Mouse (Mus musculus) CH12.LX (cell line): Measurements from ENCODE around the gene Htatip2. TPM values are rescaled to one million over a fixed set of nuclear protein-coding genes. Genes with fewer than 3 reads are reported as not detected.

Experiments
- DNase-seq: peaks from one replicate; pipeline ENCODE4 v3.0.0-alpha.2; 2013; ENCODE audit errors: extremely low read depth
- H3K27ac ChIP-seq: 2 replicates; pipeline ENCODE4 v1.5.1; 2012; ENCODE audit warnings: low read depth, mild to moderate bottlenecking, control low read depth, moderate library complexity; ENCODE audit not compliant: insufficient read depth
- H3K27me3 ChIP-seq: replicated peaks from 2 replicates; pipeline ENCODE3; 2012; ENCODE audit warnings: inconsistent platforms
- H3K36me3 ChIP-seq, 2 experiments: replicated peaks in 1 of 2; 2 replicates each; pipeline versions ENCODE3 to v1.6.1; 2012; ENCODE audit warnings: inconsistent platforms in 1 of 2, low read length in 1 of 2, mild to moderate bottlenecking in 1 of 2, mixed read lengths in 1 of 2, moderate library complexity in 1 of 2; ENCODE audit not compliant: control insufficient read depth in 1 of 2, insufficient read depth in 1 of 2
- H3K4me1 ChIP-seq, 2 experiments: 2 replicates each; pipeline ENCODE4 v1.6.1; 2012; ENCODE audit warnings: inconsistent platforms in 1 of 2, moderate library complexity in 1 of 2; ENCODE audit not compliant: insufficient read depth in 2 of 2, control insufficient read depth in 1 of 2
- H3K4me2 ChIP-seq: 2 replicates; pipeline ENCODE4 v1.6.1; 2012; ENCODE audit warnings: low read depth, mild to moderate bottlenecking, control low read depth; ENCODE audit not compliant: poor library complexity, insufficient read depth, severe bottlenecking
- H3K4me3 ChIP-seq, 3 experiments: fragments of 150-350 bp in 1 of 3; sonication (generic) in 1 of 3; replicated peaks in 1 of 3; 2 replicates each; pipeline versions ENCODE3 to v1.5.1; 2011 to 2012; ENCODE audit warnings: low read depth in 2 of 3, low read length in 2 of 3, mild to moderate bottlenecking in 2 of 3, moderate library complexity in 2 of 3, control low read depth in 1 of 3, improper control_type of control experiment in 1 of 3, inconsistent platforms in 1 of 3, mixed read lengths in 1 of 3; ENCODE audit not compliant: poor library complexity in 1 of 3
- H3K79me2 ChIP-seq: replicated peaks from 2 replicates; pipeline ENCODE4 v1.6.1; 2012; ENCODE audit warnings: mild to moderate bottlenecking, moderate library complexity; ENCODE audit not compliant: control insufficient read depth, poor library complexity, insufficient read depth, severe bottlenecking; ENCODE audit errors: extremely low read depth
- H3K9ac ChIP-seq: 2 replicates; pipeline ENCODE4 v1.6.1; 2012; ENCODE audit warnings: low read depth, mild to moderate bottlenecking, control low read depth, moderate library complexity; ENCODE audit not compliant: insufficient read depth
- H3K9me3 ChIP-seq: replicated peaks from 2 replicates; pipeline ENCODE3; 2012; ENCODE audit warnings: low read length, inconsistent platforms, mixed read lengths
- CHD1 ChIP-seq: IDR thresholded peaks from 2 replicates; pipeline ENCODE4 v1.6.1; 2012; ENCODE audit warnings: low read depth, low read length, improper control_type of control experiment, inconsistent platforms
- CHD2 ChIP-seq: IDR thresholded peaks from 2 replicates; pipeline ENCODE4 v1.6.1; 2011; ENCODE audit warnings: low read length, improper control_type of control experiment
- E2F4 ChIP-seq: IDR thresholded peaks from 2 replicates; pipeline ENCODE4 v1.6.1; 2011; ENCODE audit warnings: low read depth, low read length, improper control_type of control experiment; ENCODE audit not compliant: insufficient replicate concordance
- ELF1 ChIP-seq: IDR thresholded peaks from 2 replicates; pipeline ENCODE4 v1.6.1; 2014; ENCODE audit warnings: low read depth, mild to moderate bottlenecking, inconsistent platforms, low read length, improper control_type of control experiment
- EP300 ChIP-seq: IDR thresholded peaks from 2 replicates; pipeline ENCODE4 v1.6.1; 2011; ENCODE audit warnings: low read length, improper control_type of control experiment
- GABPA ChIP-seq: IDR thresholded peaks from 2 replicates; pipeline ENCODE4 v1.6.1; 2012; ENCODE audit warnings: low read depth, low read length, improper control_type of control experiment, inconsistent platforms; ENCODE audit not compliant: insufficient replicate concordance
- HCFC1 ChIP-seq: IDR thresholded peaks from 2 replicates; pipeline ENCODE4 v1.6.1; 2012; ENCODE audit warnings: low read depth, mild to moderate bottlenecking, inconsistent platforms, low read length, improper control_type of control experiment
- IRF4 ChIP-seq: IDR thresholded peaks from 2 replicates; pipeline ENCODE4 v1.6.1; 2014; ENCODE audit warnings: low read depth, mild to moderate bottlenecking, inconsistent platforms, low read length, improper control_type of control experiment
- JUN ChIP-seq: IDR thresholded peaks from 2 replicates; pipeline ENCODE4 v1.6.1; 2011; ENCODE audit warnings: low read depth, mild to moderate bottlenecking, low read length, improper control_type of control experiment, moderate library complexity; ENCODE audit not compliant: insufficient read depth
- JUND ChIP-seq: conservative IDR thresholded peaks from 2 replicates; pipeline ENCODE4 v1.6.1; 2011; ENCODE audit warnings: low read depth, low read length, improper control_type of control experiment
- KAT2A ChIP-seq: IDR thresholded peaks from 2 replicates; pipeline ENCODE4 v1.6.1; 2012; ENCODE audit warnings: low read length, improper control_type of control experiment, inconsistent platforms; ENCODE audit not compliant: insufficient replicate concordance
- MAFK ChIP-seq: IDR thresholded peaks from 2 replicates; pipeline ENCODE4 v1.6.1; 2011; ENCODE audit warnings: low read length, improper control_type of control experiment; ENCODE audit not compliant: insufficient replicate concordance
- MAX ChIP-seq: IDR thresholded peaks from 2 replicates; pipeline ENCODE4 v1.6.1; 2011; ENCODE audit warnings: low read length, improper control_type of control experiment
- MXI1 ChIP-seq: IDR thresholded peaks from 2 replicates; pipeline ENCODE4 v1.6.1; 2011; ENCODE audit warnings: mild to moderate bottlenecking, low read depth, low read length, improper control_type of control experiment
- NELFE ChIP-seq: IDR thresholded peaks from 2 replicates; pipeline ENCODE4 v1.6.1; 2011; ENCODE audit warnings: low read depth, low read length, improper control_type of control experiment
- PAX5 ChIP-seq: IDR thresholded peaks from 2 replicates; pipeline ENCODE4 v1.6.1; 2012; ENCODE audit warnings: low read length, inconsistent platforms, mixed read lengths
- POLR2A ChIP-seq: IDR thresholded peaks from 2 replicates; pipeline ENCODE4 v1.6.1; 2011; ENCODE audit warnings: low read depth, mild to moderate bottlenecking, improper control_type of control experiment, low read length
- POLR2AphosphoS2 ChIP-seq: IDR thresholded peaks from 2 replicates; pipeline ENCODE4 v1.6.1; 2011; ENCODE audit warnings: low read depth, low read length, improper control_type of control experiment
- RAD21 ChIP-seq: IDR thresholded peaks from 2 replicates; pipeline ENCODE4 v1.6.1; 2011; ENCODE audit warnings: low read depth, mild to moderate bottlenecking, low read length, improper control_type of control experiment, moderate library complexity
- RCOR1 ChIP-seq: conservative IDR thresholded peaks from 2 replicates; pipeline ENCODE4 v1.6.1; 2012; ENCODE audit warnings: low read depth, mild to moderate bottlenecking, inconsistent platforms, low read length, improper control_type of control experiment
- SMC3 ChIP-seq: IDR thresholded peaks from 2 replicates; pipeline ENCODE4 v1.6.1; 2011; ENCODE audit warnings: low read depth, low read length, improper control_type of control experiment
- TBP ChIP-seq: conservative IDR thresholded peaks from 2 replicates; pipeline ENCODE4 v1.6.1; 2011; ENCODE audit warnings: low read depth, low read length, improper control_type of control experiment
- UBTF ChIP-seq: IDR thresholded peaks from 2 replicates; pipeline ENCODE4 v1.6.1; 2012; ENCODE audit warnings: low read depth, mild to moderate bottlenecking, inconsistent platforms, low read length, improper control_type of control experiment, moderate library complexity
- USF1 ChIP-seq: IDR thresholded peaks from 2 replicates; pipeline ENCODE4 v1.6.1; 2014; ENCODE audit warnings: low read depth, mild to moderate bottlenecking, inconsistent platforms, low read length, improper control_type of control experiment
- USF2 ChIP-seq: conservative IDR thresholded peaks from 2 replicates; pipeline ENCODE4 v1.6.1; 2011; ENCODE audit warnings: low read depth, low read length, improper control_type of control experiment
- ZC3H11A ChIP-seq: IDR thresholded peaks from 2 replicates; pipeline ENCODE4 v1.6.1; 2012; ENCODE audit warnings: low read depth, mild to moderate bottlenecking, inconsistent platforms, low read length, improper control_type of control experiment
- ZKSCAN1 ChIP-seq: IDR thresholded peaks from 2 replicates; pipeline ENCODE4 v1.6.1; 2012; ENCODE audit warnings: low read depth, inconsistent platforms, low read length, improper control_type of control experiment, borderline replicate concordance
- ZMIZ1 ChIP-seq: IDR thresholded peaks from 2 replicates; pipeline ENCODE4 v1.6.1; 2012; ENCODE audit warnings: low read depth, mild to moderate bottlenecking, inconsistent platforms, low read length, improper control_type of control experiment
- ZNF384 ChIP-seq: IDR thresholded peaks from 2 replicates; pipeline ENCODE4 v1.6.1; 2012; ENCODE audit warnings: low read depth, low read length, improper control_type of control experiment, inconsistent platforms
- dilution Hi-C: fragments of 300-500 bp; cut with MboI; formaldehyde crosslinking; loops from 2 replicates; pipeline ENCODE4 v1.14.3; 2020; ENCODE audit warnings: low sequenced_read_pairs; ENCODE audit not compliant: extremely low pct_unique_long_range_greater_than_20kb, extremely low pct_ligation_motif_present
- in situ Hi-C: fragments of 300-500 bp; cut with MboI; formaldehyde crosslinking; loops from 3 replicates; pipeline ENCODE4 v1.14.3; 2019; ENCODE audit warnings: low sequenced_read_pairs, low pct_ligation_motif_present, low pct_unique_long_range_greater_than_20kb, mixed read lengths
- polyA plus RNA-seq: library from polyadenylated mRNA; unstranded; fragments of >175 nt; gene quantifications from 2 replicates; pipeline ENCODE4 v1.2.1, GENCODE M21; 2012; ENCODE audit warnings: low read depth; ENCODE audit not compliant: insufficient read length
- total RNA-seq, 2 experiments: library from RNA; depleted of rRNA; stranded (reverse); fragments of 300-350 nt in 1 of 2; fragments of >200 nt in 1 of 2; gene quantifications; 2 replicates each; pipeline ENCODE4 v1.2.3; 2012 to 2014

The Htatip2 gene
- total and polyA plus RNA-seq, 3 experiments: not detected

GRCm38 (mm10) chr7:49807846-49808622 is 49.1 kb downstream of the Htatip2 start:
- Histone ChIP-seq H3K4me3 (no peak overlapping the region), H3K9ac (no peak overlapping the region), H3K36me3 (peaks cover 44 to 88% of the 10 kb centered on the region in 2 experiments), H3K9me3 (no peaks in the 10 kb centered on the region), H3K4me1 (no peaks in the 10 kb centered on the region), H3K27ac (no peak overlapping the region), H3K27me3 (no peaks in the 10 kb centered on the region), H3K79me2 (peaks cover 2% of the 10 kb centered on the region; the same call in 1 of the 2 replicates), H3K4me2 (no peak overlapping the region)
- dilution Hi-C loops: no loop called here
- in situ Hi-C loops: no loop called here
- TF ChIP-seq USF1 (no peak), NELFE (no peak), KAT2A (no peak), RAD21 (no peak), EP300 (no peak), USF2 (no peak), HCFC1 (no peak), E2F4 (no peak), POLR2A (no peak), MAFK (no peak), TBP (no peak), UBTF (no peak), ELF1 (no peak), PAX5 (no peak), IRF4 (no peak), ZKSCAN1 (no peak), CHD2 (no peak), ZMIZ1 (no peak), MXI1 (no peak), ZNF384 (no peak)
- DNase-seq: no peak

- Histone ChIP-seq H3K27ac (no peak overlapping the region), H3K4me3 (no peak overlapping the region), H3K4me1 (no peaks in the 10 kb centered on the region), H3K79me2 (peaks cover 3% of the 10 kb centered on the region; the same call in 1 of the 2 replicates), H3K9me3 (no peaks in the 10 kb centered on the region), H3K9ac (no peak overlapping the region), H3K4me2 (no peak overlapping the region), H3K27me3 (no peaks in the 10 kb centered on the region), H3K36me3 (peaks cover 40 to 91% of the 10 kb centered on the region in 2 experiments)
- dilution Hi-C loops: no loop called here
- no peak for DNase-seq
- in situ Hi-C loops: no loop called here
- TF ChIP-seq KAT2A: no peak
- no peak for TF ChIP-seq SMC3
- TF ChIP-seq ZC3H11A: no peak
- no peak for TF ChIP-seq POLR2AphosphoS2
- no peak for TF ChIP-seq HCFC1
- TF ChIP-seq JUN: no peak
- TF ChIP-seq CHD2: no peak
- no peak for TF ChIP-seq NELFE
- TF ChIP-seq USF2: no peak
- TF ChIP-seq EP300: no peak
- no peak for TF ChIP-seq JUND
- no peak for TF ChIP-seq UBTF
- no peak for TF ChIP-seq MAX
- no peak for TF ChIP-seq RCOR1
- TF ChIP-seq ZKSCAN1: no peak
- no peak for TF ChIP-seq GABPA
- no peak for TF ChIP-seq CHD1
Measured at GRCm38 (mm10) chr7:49809100-49809499, 50.2 kb downstream of the Htatip2 start.
